Comparison of ENCODE assay signal across 21 mouse cellular contexts in genomic region chr19:55702716-55703115, GRCm38 (mm10). TPM values are rescaled to one million over a fixed set of nuclear protein-coding genes. Genes with fewer than 3 reads are reported as not detected.
DNase-seq lines count a peak whose midpoint lies in the region; ATAC-seq lines count a peak whose summit lies in the region.
"Had no signal": no experiment of that assay in that cellular context is flagged by ENCODE, and none has a peak within 500 bp of the region (broad histone marks: within the 10 kb centered on the region; RNA-seq: fewer than 3 reads in every experiment).

No protein-coding gene starts in this region.

- WGBS in forebrain, embryonic 10.5 days, result 89% methylated on average over 8 of the region's 8 CpGs
- 88% methylated on average over 8 of the region's 8 CpGs for whole genome bisulfite sequencing in forebrain, embryonic 12.5 days
- WGBS in midbrain, embryonic 11.5 days, result 92% methylated on average over 8 of the region's 8 CpGs
- WGBS in midbrain, embryonic 16.5 days, result 95% methylated on average over 8 of the region's 8 CpGs

- H3K27me3 ChIP-seq in forebrain, embryonic 10.5 days (ENCODE audit: poor library complexity, severe bottlenecking), result peaks cover 73% of the 10 kb centered on the region
- peaks cover 38% of the 10 kb centered on the region for H3K27me3 ChIP-seq in forebrain, embryonic 12.5 days
- no peaks in the 10 kb centered on the region for H3K27me3 ChIP-seq in midbrain, embryonic 11.5 days (ENCODE audit: control insufficient read depth, insufficient read depth, low read length)
- H3K27me3 ChIP-seq in midbrain, embryonic 16.5 days (ENCODE audit: control insufficient read depth, insufficient read depth, low read depth, low read length), result no peaks in the 10 kb centered on the region

- H3K9me3 ChIP-seq in forebrain, embryonic 10.5 days, result no peaks in the 10 kb centered on the region
- no peaks in the 10 kb centered on the region for H3K9me3 ChIP-seq in forebrain, embryonic 12.5 days
- no peaks in the 10 kb centered on the region for H3K9me3 ChIP-seq in midbrain, embryonic 11.5 days (ENCODE audit: control insufficient read depth, low read length)
- H3K9me3 ChIP-seq in midbrain, embryonic 16.5 days (replicated peaks; ENCODE audit: control insufficient read depth, low read length, poor library complexity, severe bottlenecking), result no peaks in the 10 kb centered on the region
- H3K9me3 ChIP-seq: embryonic facial prominence, embryonic 12.5 days; forebrain, embryonic 13.5 days; G1E; heart, embryonic 12.5 days; hindbrain, embryonic 10.5 days had no signal

- H3K36me3 ChIP-seq in forebrain, embryonic 10.5 days (replicated peaks), result no peaks in the 10 kb centered on the region
- no peaks in the 10 kb centered on the region for H3K36me3 ChIP-seq in forebrain, embryonic 12.5 days (replicated peaks)
- H3K36me3 ChIP-seq in midbrain, embryonic 11.5 days (ENCODE audit: control insufficient read depth, insufficient read depth, low read length), result no peaks in the 10 kb centered on the region
- no peaks in the 10 kb centered on the region for H3K36me3 ChIP-seq in midbrain, embryonic 16.5 days (ENCODE audit: control insufficient read depth, insufficient read depth, low read length)
- H3K36me3 ChIP-seq: embryonic facial prominence, embryonic 12.5 days; G1E; heart, embryonic 12.5 days; hindbrain, embryonic 10.5 days had no signal

- H3K4me3 ChIP-seq in forebrain, embryonic 10.5 days, result no peak overlapping the region
- no peak overlapping the region for H3K4me3 ChIP-seq in forebrain, embryonic 12.5 days (replicated peaks)
- H3K4me3 ChIP-seq in midbrain, embryonic 11.5 days (ENCODE audit: low read depth, low read length), result no peak overlapping the region
- no peak overlapping the region for H3K4me3 ChIP-seq in midbrain, embryonic 16.5 days (ENCODE audit: low read depth, low read length)
- H3K4me3 ChIP-seq: embryonic facial prominence, embryonic 12.5 days; forebrain, embryonic 13.5 days; heart, embryonic 12.5 days; hindbrain, embryonic 10.5 days had no signal

- H3K4me2 ChIP-seq in forebrain, embryonic 12.5 days, result no peak overlapping the region
- H3K4me2 ChIP-seq in midbrain, embryonic 11.5 days, result no peak overlapping the region
- H3K4me2 ChIP-seq in midbrain, embryonic 16.5 days (ENCODE audit: low read length), result no peak overlapping the region
- H3K4me2 ChIP-seq: embryonic facial prominence, embryonic 12.5 days; forebrain, embryonic 13.5 days; heart, embryonic 12.5 days; hindbrain, embryonic 14.5 days had no signal

- H3K27ac ChIP-seq in forebrain, embryonic 10.5 days, result 0 out of 2 replicates have a peak overlapping the region, but pooled peaks have one; percentile 15
- no peak overlapping the region for H3K27ac ChIP-seq in forebrain, embryonic 12.5 days
- H3K27ac ChIP-seq in midbrain, embryonic 11.5 days (ENCODE audit: low read depth, low read length), result no peak overlapping the region
- no peak overlapping the region for H3K27ac ChIP-seq in midbrain, embryonic 16.5 days (ENCODE audit: low read length)
- H3K27ac ChIP-seq: embryonic facial prominence, embryonic 12.5 days; forebrain, embryonic 13.5 days; hindbrain, embryonic 10.5 days; hindbrain, embryonic 14.5 days had no signal

- peaks cover 36% of the 10 kb centered on the region for H3K4me1 ChIP-seq in forebrain, embryonic 10.5 days
- H3K4me1 ChIP-seq in forebrain, embryonic 12.5 days, result peaks cover 11% of the 10 kb centered on the region
- H3K4me1 ChIP-seq in midbrain, embryonic 11.5 days (ENCODE audit: control insufficient read depth, insufficient read depth, low read length), result no peaks in the 10 kb centered on the region
- no peaks in the 10 kb centered on the region; the same call in 1 of the 2 replicates for H3K4me1 ChIP-seq in midbrain, embryonic 16.5 days (ENCODE audit: control insufficient read depth, insufficient read depth, low read length)

- no peak overlapping the region for H3K9ac ChIP-seq in forebrain, embryonic 12.5 days
- no peak overlapping the region for H3K9ac ChIP-seq in midbrain, embryonic 11.5 days (ENCODE audit: low read length)
- H3K9ac ChIP-seq in midbrain, embryonic 16.5 days (ENCODE audit: low read depth, low read length), result no peak overlapping the region
- H3K9ac ChIP-seq: embryonic facial prominence, embryonic 12.5 days; forebrain, embryonic 13.5 days; forebrain, postnatal 0 days; heart, embryonic 12.5 days; hindbrain, embryonic 14.5 days had no signal

- no peak for ATAC-seq in forebrain, embryonic 12.5 days (ENCODE audit: low FRiP score)
- ATAC-seq in midbrain, embryonic 11.5 days (ENCODE audit: low FRiP score), result no peak
- ATAC-seq in midbrain, embryonic 16.5 days, result no peak
- ATAC-seq: CD4-positive, CD25-positive, alpha-beta regulatory T cell, adult 4 months; forebrain, embryonic 13.5 days; forebrain, postnatal 0 days had no signal

- no peak for DNase-seq in forebrain, embryonic 10.5 days (ENCODE audit: extremely low spot score, low spot score)
- peak; percentile 50 to 68 for DNase-seq in kidney, adult 8-10 months
- no peak for DNase-seq in kidney, postnatal 10 days
- peak; percentile 47 for DNase-seq in midbrain, embryonic 11.5 days (ENCODE audit: low spot score, missing footprints)
- no peak for DNase-seq in gastrocnemius, postnatal 25 days
- DNase-seq: adrenal gland, adult 8-10 months; adrenal gland, postnatal 36 days; B cell, adult 2 months; cerebellum, adult 8-10 months; cerebellum, postnatal 25 days; forebrain, postnatal 0 days; gastrocnemius, postnatal 14 days had no signal

RNA-seq across cellular contexts. Expression of gene Tcf7l2, which starts 38.9 kb away (rescaled TPM):
- 96.2 and 105 TPM in 2 replicates for polyA plus RNA-seq in forebrain, embryonic 10.5 days (2016; fragmentation: Nextera tagmentation; extraction: Ambion mirVana)
- polyA plus RNA-seq in forebrain, embryonic 12.5 days (2016; fragmentation: Nextera tagmentation; extraction: Ambion mirVana), result 212 and 220 TPM in 2 replicates
- 379 and 401 TPM in 2 replicates for polyA plus RNA-seq in midbrain, embryonic 11.5 days (2014; fragmentation: Nextera tagmentation; extraction: Ambion mirVana)
- polyA plus RNA-seq in midbrain, embryonic 16.5 days (2015; fragmentation: Nextera tagmentation; extraction: Ambion mirVana), result 824 and 1,080 TPM in 2 replicates
- total RNA-seq in gastrocnemius, postnatal 25 days (2021), result 1 to 10 TPM; 7.8 to 8.8 TPM

Comparison
In these comparisons a context has a peak if more than half of its experiments do, and no peak if none do; other contexts are left out.
1. DNase-seq: peak in kidney, adult 8-10 months (2 of 2) and midbrain, embryonic 11.5 days (single experiment); none in forebrain, embryonic 10.5 days (single experiment), kidney, postnatal 10 days (single experiment) and gastrocnemius, postnatal 25 days (single experiment).